Mouse (Mus musculus) bone marrow macrophage, adult 2 months (primary cell): ENCODE results near the gene Htr6.

Source experiments
- CTCF ChIP-seq: IDR thresholded peaks from 2 replicates; pipeline ENCODE4 v1.5.1; 2012; ENCODE audit warnings: low read depth, mild to moderate bottlenecking, low read length, moderate library complexity
- POLR2A ChIP-seq: IDR thresholded peaks from 2 replicates; pipeline ENCODE4 v1.6.1; 2012; ENCODE audit warnings: mild to moderate bottlenecking, low read depth, low read length, borderline replicate concordance

DNA sequence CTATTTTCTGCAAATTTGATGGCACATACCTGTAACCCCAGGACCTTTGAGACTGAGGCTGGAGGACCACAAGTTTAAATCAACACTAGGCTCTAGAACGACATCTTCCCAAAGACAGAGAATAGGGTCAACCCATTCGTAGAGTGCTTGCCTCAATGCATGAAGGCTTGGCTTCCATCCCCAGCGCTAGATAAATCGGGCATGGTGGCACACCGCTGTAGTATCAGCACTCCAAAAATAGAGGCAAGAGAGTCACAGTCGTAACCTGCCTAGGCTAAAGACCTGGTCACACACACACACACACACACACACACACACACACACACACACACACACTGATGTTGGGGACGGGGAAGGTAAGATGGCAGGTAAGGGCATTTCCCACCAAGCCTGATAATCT lies 4.9 kb upstream of the Htr6 start:
- no peak for TF ChIP-seq POLR2A
- TF ChIP-seq CTCF, result no peak
